Mouse (Mus musculus) cerebellum, adult 9-10 months (tissue): Measurements from ENCODE around the gene Ofd1.

Experiments used
- DNase-seq: peaks from one replicate; pipeline ENCODE4 v3.0.0; 2022

Gene Ofd1

DNA sequence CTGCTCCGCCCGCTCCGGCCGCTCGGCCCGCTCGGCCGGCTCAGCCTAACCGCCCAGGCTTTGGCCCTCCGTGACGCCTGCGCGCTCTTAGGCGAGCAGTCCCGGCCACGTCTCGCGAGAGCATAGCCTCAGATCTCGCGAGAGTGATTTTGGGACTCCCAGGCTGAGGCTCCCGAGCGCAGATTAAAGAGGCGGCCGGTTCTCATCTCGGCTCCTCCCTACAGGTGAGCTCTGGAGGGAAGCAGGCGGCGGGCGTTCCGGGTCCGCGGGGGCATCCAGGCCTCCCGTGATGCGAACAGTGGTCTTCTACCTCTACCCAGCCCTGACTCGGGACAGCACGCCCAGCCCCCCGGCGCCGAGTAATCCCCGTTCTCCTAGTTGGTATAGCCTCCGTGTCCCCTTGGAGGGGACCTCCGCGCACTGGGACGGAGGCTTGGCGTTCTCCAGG lies at the start of gene Ofd1:
TSS of gene Ofd1 (minus strand) at position 89 of the 448 bp plus-strand sequence.
- peak; percentile 90 for DNase-seq

DNA sequence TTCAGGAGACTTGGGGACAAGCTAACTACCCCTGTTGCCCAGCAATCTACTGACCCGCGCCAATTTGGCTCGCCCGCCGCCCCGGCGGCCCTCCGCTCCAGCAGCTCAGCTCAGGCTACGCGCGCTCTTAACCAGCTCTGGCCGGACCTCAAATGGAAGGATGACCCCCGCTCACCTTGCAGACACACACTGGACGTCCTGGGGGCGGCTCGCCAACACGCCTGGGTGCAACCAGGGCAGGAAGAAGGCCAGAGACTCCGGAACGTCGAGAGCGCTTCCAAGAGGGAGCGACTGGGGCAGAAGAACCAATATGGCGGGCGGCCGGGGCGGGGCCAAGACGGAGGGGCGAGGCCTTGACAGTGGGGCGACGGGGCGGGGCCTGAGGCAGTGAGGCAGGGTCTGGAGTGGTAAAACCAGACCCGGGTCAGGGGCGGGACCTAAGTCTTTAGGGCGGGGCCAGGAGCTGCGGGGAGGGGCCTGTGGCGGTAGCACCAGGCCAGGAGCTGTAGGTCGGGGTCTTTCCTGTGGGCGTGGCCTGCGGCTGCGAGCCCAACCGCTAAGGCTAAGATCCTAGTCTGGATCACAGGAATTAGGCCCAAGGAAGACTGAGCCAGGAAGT lies 39.0 kb upstream of the Ofd1 start, which contains the start of gene Rab9:
TSS of gene Rab9 (minus strand) at position 503 of the 619 bp plus-strand sequence.
- peak; percentile 88 for DNase-seq

DNA sequence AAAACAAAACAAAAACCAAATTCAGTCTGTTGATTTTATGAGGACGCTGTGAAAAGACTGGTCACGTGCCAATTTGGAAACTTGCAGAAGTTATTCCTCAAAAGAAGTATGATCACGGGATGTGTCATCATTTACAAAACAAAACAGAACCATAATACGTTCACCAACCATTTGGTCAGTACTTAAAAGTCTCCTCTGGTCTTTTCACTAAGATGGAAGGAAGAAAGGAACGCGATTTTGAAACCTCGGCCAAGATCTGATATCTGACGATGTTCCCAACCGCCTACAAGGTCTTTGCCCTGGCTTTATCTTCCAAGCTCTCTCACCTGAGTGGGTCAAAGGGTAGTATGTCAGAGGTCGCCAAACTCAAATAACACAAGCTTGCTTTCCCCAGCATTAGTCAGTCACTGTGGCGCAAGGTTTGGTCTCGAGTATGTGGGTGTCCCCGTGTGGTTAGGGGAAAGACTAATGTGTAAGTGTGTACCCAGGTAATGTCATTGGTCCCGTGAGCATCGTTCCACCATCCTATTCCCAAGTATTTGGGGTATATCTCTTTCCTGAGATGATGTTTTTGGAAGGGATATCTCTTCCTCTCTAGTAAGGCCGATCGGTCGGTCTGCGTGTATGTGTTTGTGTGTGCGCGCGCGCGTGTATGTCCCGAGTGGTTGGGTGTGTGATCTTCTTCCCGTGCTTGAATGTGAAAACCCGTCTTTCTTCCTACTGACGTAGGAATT lies 38.3 kb upstream of the Ofd1 start:
- DNase-seq: no peak

DNA sequence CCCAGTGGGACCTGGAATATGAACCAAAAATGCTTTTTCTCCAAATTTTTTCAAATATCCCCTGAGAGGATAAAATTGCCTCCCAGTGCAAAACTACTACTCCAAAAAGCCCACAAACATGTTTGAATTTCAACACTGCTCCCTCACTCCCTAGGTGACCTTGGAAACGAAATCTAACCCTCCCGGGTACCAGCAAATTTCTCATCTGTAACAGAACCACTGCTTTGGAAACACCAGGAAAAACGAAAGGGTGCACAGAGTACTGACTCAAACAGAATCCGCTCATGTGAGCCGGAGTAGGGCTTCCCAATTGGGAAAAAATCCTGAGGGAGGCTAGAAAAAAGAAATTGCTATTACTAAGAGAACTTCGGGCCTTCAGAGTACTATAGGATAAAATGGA lies 36.9 kb upstream of the Ofd1 start:
- DNase-seq: no peak

DNA sequence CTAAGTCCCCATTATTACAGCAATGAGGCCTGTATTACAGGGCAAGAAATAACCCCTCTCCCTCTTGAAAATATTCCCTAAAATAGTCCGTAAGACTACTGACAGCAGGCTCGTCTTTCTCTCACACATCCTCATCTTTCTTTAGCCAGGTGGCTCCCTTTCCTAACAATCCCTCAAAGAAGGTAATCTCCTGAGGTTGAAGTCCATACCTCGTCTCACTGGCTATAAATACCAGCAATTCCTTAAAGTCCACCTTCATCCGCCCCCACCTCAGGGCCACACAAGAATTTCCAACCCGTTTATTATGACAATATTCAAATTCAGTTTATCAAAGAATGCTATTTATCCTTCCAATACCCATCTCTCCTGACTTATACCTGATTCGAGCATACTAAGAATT lies 32.1 kb upstream of the Ofd1 start:
- no peak for DNase-seq

DNA sequence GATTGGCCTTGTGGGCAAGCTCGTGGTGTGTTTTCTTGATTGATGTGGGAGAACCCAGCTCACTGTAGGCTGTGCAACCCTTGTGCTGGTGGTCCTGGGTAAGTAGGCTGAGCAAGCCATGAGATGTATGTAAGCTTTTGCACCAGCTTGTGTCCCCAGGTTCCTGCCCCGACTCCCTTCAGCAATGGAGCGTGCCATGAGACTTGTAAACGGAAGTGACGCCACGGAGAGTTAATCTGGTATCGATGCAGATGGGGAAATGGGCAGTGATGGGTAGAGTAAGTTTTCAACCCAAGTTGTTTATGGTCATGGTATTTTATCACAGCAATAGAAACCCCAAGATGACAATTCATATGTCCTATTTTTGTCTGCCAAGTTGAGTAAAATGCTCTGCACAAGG lies 27.8 kb upstream of the Ofd1 start:
- DNase-seq: no peak

GRCm38 (mm10) chrX:166455525-166455924 lies 15.0 kb upstream of the Ofd1 start:
- no peak for DNase-seq

DNA sequence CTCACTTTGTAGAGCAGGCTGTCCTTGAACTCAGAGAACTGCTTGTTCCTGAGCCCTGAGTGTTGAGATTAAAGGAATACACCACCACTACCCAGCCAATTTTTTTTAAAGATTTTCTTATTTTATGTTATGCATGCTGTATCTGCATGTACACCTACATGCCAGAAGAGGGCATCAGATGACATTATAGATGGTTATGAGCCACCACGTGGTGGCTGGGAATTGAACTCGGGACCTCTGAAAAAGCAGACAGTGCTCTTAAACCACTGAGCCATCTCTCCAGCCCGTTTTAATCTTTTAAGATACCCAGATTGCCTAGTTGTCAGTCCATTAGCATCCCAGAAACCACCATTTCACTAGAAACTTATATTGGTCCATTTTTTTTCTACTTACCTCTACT lies 13.8 kb upstream of the Ofd1 start:
- DNase-seq: no peak

GRCm38 (mm10) chrX:166453532-166453931 lies 13.0 kb upstream of the Ofd1 start:
- no peak for DNase-seq

DNA sequence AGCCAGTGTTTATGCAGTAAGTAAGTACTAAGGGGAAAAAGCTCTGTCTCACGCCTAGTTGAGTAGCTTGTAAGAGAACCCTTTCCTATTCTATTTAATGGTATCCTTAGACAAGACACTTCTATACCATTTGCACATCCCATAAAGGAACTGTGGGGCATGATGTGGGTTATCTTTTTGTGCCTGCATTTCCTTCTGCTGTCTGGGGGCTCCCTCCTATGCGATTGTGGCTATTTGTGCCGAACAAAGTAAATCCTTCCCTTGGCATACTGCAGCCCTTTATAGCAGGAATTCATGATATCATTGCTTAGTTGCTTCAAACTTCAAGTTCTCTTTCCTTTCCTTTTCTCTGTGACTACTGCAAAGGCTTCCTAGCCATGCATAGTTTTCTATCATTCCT lies 4.0 kb upstream of the Ofd1 start:
- DNase-seq: no peak

DNA sequence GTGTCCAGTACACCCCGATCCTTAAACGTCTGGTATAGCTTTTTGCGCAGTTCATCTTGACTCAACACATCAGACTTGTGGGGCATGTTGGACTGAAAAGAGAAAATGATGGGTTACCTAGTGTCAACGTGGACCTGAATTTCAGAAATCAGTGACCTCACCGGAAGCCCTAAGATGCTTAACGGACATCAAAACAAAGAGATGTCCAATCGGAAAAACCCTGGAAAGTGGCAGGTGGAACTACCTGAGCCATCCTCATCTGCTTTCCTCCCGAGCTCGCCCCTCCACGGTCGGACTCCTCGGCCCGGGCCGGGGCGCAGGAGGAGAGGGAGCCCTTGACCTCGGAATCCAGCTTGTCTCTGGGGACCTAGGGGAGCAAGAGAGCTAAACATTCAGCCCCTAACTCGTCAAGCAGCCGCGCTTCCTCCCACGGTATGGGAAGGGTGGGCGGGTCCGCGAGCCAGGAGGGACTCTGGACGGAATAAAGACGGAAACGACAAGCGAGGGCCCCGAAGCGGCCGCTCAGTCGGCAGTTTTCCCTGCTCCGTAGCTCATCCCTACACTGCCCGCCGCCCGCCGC lies 378 bp downstream of the Ofd1 start, which contains the start of gene Trappc2:
TSS of gene Trappc2 (plus strand) at position 539 of the 580 bp plus-strand sequence.
- DNase-seq: peak; percentile 62

GRCm38 (mm10) chrX:166434812-166435211 lies 5.7 kb downstream of the Ofd1 start:
- DNase-seq: no peak

GRCm38 (mm10) chrX:166416196-166416595 lies 24.3 kb downstream of the Ofd1 start:
- peak; percentile 52 for DNase-seq

DNA sequence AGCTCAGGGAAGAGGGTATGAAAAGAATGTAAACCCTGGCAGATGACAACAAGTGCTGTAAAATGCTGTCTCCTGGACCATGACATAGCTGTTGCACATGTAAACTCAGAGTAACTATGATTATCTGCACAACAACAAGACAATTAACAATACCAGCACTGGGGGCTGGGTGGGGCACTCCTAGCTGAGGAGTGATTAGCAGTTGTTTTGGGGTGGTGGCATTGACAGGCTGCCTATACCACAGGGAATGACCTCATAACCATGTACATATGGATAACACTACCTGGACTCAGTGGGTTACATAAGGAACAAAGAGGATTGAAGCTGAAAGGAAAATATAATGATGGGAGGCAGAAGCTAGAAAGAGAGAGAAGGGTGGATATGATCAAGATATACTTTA lies 32.6 kb downstream of the Ofd1 start:
- no peak for DNase-seq

GRCm38 (mm10) chrX:166393753-166394152 lies 46.8 kb downstream of the Ofd1 start:
- DNase-seq: no peak

DNA sequence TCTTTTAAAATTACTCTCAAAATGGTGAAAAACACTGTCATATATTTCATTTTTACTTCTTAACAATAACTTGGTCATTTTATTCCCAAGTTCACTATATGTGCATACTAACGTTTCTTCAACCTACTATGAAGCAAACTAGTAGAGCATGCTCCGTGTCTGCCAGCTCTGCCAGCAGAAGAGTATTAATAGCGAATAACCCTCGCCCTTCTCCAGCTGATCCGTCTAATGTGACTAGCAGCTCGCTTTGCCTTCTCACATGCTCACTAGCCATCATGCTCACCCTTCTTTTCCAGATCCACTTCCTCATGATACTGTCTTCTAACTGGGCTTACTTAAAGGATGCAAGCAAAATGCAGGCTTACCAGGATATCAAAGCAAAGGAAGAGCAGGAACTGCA lies 53.8 kb downstream of the Ofd1 start:
- no peak for DNase-seq

DNA sequence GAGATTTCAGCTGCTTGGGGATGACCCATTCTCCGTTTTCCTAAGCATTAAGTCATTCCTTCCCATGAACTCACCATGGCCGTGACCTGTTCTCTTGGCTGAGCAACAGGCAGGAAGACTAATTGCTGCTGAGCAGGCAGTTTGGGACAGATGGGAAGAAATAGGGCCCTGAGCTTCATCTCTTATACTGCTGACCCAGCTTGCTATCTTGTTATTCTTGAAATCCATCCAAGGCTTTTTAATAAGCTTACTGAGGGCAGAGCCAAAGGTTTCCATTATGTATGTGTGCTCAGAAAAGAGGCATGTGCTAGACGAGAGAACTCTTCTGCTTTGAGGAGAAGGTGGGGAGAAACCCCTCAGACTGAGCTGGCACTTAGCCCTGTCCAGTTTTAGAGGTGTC lies 55.6 kb downstream of the Ofd1 start:
- DNase-seq: peak; percentile 46

- DNase-seq: no peak
Measured at GRCm38 (mm10) chrX:166383606-166384005, 56.9 kb downstream of the Ofd1 start.

- peak; percentile 31 for DNase-seq
Measured at GRCm38 (mm10) chrX:166378652-166379051, 61.9 kb downstream of the Ofd1 start.

- peak; percentile 50 for DNase-seq
Measured at GRCm38 (mm10) chrX:166376681-166377328, 63.7 kb downstream of the Ofd1 start.

DNA sequence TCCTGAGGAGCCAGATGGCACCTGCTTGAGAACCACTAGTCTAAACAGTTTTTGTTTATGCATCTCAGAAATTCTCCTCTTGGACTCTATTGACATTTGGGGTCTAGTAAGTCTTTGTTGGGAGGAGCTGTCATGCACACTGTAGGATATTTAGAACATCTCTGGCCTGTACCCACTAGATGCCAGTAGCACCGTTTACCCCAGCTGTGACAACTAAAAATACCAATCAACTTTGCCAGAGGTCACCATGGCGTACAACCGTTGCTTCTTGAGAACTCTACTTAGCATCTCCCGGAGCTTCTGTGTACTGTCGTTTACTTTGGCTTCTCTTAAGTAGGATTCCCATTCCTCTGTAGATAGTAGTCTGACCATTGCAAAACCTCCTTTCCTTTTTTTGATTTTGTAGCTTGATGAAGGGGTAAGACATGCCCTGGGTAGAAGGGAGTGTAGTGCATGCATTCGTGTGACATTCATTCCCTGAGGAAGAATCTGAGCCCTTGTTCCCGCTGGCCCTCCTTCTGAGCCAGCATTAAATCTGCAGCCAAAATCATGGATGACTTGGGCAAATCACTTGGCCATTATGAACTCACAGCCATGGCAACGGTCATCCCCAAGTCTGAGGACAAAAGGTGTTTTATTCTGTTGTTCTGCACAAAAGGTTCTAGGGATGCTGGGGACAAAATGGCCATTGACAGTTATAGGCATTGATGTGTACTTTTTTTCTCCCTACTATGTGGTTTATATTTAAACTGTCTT lies 74.9 kb downstream of the Ofd1 start:
- no peak for DNase-seq

- no peak for DNase-seq
Measured at GRCm38 (mm10) chrX:166360455-166360854, 80.0 kb downstream of the Ofd1 start.

GRCm38 (mm10) chrX:166359927-166360440 lies 80.5 kb downstream of the Ofd1 start:
- DNase-seq: no peak
